Mouse (Mus musculus): Measurements from ENCODE around the gene Ccs. TPM values are rescaled to one million over a fixed set of nuclear protein-coding genes. Genes with fewer than 3 reads are reported as not detected.

Ccs gene
- polyA plus RNA-seq, 1 experiment from 2014 or later: 52.8 TPM

DNA sequence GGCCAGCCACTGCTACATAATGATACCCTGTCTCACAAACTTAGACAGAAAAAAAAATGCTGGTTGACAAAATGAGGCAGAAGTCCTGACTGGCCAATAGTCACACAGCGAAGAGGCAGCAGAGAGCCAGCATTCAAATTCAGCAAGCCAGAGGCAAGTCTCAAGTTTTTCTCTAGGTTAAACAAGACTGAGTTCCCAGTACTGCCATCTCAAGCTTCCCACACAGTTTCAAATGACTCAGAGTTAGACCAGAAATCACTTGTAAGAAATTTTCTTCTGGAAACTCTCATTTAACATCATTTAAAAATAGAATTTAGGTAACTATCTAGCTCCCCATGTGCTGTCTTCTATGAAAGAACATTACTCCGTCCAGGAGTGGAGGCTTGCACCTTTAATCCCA lies 41.3 kb downstream of the Ccs start:
- 0 out of 2 replicates have a peak, but pooled peaks cover 15% of the 10 kb centered on the region for H3K4me1 ChIP-seq
- peaks cover 71% of the 10 kb centered on the region for H3K36me3 ChIP-seq (replicated peaks)
- H3K9me3 ChIP-seq: no peaks in the 10 kb centered on the region
- H3K27ac ChIP-seq (replicated peaks): no peak overlapping the region
- no peaks in the 10 kb centered on the region for H3K27me3 ChIP-seq (replicated peaks; ENCODE audit: low read depth, poor library complexity, severe bottlenecking)
- 95% methylated on average over 2 of the region's 2 CpGs for WGBS
- H3K4me3 ChIP-seq: no peak overlapping the region
- DNase-seq (ENCODE audit: low spot score): no peak

DNA sequence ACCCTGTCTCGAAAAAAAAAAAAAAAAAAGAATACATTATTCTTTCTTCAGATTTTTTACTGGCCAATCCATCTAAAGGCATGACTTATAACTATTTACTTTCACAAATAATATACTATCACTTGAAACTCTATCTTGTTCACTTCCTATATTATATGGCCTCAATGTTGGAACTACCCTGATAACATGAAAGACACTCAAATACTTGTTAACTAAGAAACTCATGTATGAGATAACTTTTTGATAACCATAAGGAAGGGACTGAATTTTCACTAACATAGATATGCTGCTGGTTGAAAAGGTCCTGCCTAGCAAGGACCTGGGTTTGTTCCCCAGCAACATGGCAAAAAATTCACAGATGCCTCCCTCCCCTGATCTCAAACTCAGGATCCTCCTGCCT lies 43.2 kb downstream of the Ccs start:
- Histone ChIP-seq H3K9me3 (no peaks in the 10 kb centered on the region), H3K27ac (replicated peaks) (no peak overlapping the region), H3K27me3 (replicated peaks; ENCODE audit: low read depth, poor library complexity, severe bottlenecking) (no peaks in the 10 kb centered on the region), H3K36me3 (replicated peaks) (peaks cover 65% of the 10 kb centered on the region), H3K4me1 (peaks cover 29% of the 10 kb centered on the region), H3K4me3 (no peak overlapping the region)
- 67% methylated on average over 1 of the region's 1 CpGs for WGBS
- DNase-seq (ENCODE audit: low spot score): no peak

DNA sequence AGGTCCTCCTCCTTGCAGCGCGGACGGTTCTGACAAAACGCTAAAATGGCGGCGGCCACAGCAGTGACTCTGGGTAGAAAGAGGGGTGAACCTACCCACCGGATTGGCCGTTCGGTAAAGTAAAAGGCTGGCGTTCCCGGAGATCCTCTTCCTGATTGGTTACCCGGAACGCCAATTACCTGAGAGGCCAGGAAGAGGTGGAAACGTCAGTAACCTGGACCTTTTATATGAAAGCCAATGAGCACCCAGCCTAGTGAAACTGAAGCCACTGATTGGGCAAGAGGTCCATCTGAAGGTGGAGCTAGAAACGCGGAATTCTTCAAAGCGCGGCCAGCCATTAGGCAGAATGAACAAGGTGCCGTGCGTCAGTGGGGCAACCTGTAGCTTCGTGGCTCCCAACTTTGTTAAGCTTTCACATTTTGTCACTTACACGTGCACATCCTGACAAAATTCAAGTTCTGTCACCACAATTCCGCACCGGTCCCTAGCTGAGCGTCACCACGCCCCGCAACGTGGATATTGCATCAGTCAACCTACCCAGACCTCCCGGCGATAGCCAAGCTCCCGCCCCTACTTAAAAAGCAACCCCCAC lies 45.2 kb downstream of the Ccs start, which contains the start of gene Rbm4:
Gene Rbm4, minus strand, starts transcription at position 71 of the 592 bp plus-strand sequence.
- Histone ChIP-seq H3K27me3 (replicated peaks; ENCODE audit: low read depth, poor library complexity, severe bottlenecking) (no peaks in the 10 kb centered on the region), H3K36me3 (replicated peaks) (peaks cover 65% of the 10 kb centered on the region)
- under 1% methylated on average over 31 of the region's 31 CpGs for WGBS

GRCm38 (mm10) chr19:4793281-4793830 lies 45.8 kb downstream of the Ccs start:
- no peaks in the 10 kb centered on the region for H3K27me3 ChIP-seq (replicated peaks; ENCODE audit: low read depth, poor library complexity, severe bottlenecking)
- H3K9me3 ChIP-seq: no peaks in the 10 kb centered on the region
- H3K4me3 ChIP-seq: peak overlapping the region; percentile 81
- no peak for DNase-seq (ENCODE audit: low spot score)
- 2% methylated on average over 16 of the region's 16 CpGs for WGBS
- peaks cover 38% of the 10 kb centered on the region for H3K4me1 ChIP-seq
- peak overlapping the region; percentile 87 for H3K27ac ChIP-seq (replicated peaks)
- peaks cover 65% of the 10 kb centered on the region for H3K36me3 ChIP-seq (replicated peaks)

More for the DNA sequence above, 45.2 kb downstream of the Ccs start, which contains the start of gene Rbm4:
- Histone ChIP-seq H3K27ac (replicated peaks) (peak within 1 kb of the TSS; percentile 87), H3K4me1 (peaks cover 38% of the 10 kb centered on the region), H3K9me3 (no peaks in the 10 kb centered on the region), H3K4me3 (peak within 1 kb of the TSS; percentile 81)
- peak; percentile 95 for DNase-seq (ENCODE audit: low spot score)

GRCm38 (mm10) chr19:4786313-4786712 lies 52.8 kb downstream of the Ccs start:
- DNase-seq (ENCODE audit: low spot score): no peak
- Histone ChIP-seq H3K4me1 (peaks cover 19% of the 10 kb centered on the region), H3K4me3 (no peak overlapping the region), H3K27me3 (replicated peaks; ENCODE audit: low read depth, poor library complexity, severe bottlenecking) (no peaks in the 10 kb centered on the region), H3K27ac (replicated peaks) (no peak overlapping the region), H3K36me3 (replicated peaks) (peaks cover 100% of the 10 kb centered on the region), H3K9me3 (no peaks in the 10 kb centered on the region)
- WGBS: 95% methylated on average over 2 of the region's 2 CpGs

- no peaks in the 10 kb centered on the region for H3K27me3 ChIP-seq (replicated peaks; ENCODE audit: low read depth, poor library complexity, severe bottlenecking)
- 94% methylated on average over 7 of the region's 7 CpGs for WGBS
- no peak overlapping the region for H3K27ac ChIP-seq (replicated peaks)
- DNase-seq (ENCODE audit: low spot score): no peak
- no peaks in the 10 kb centered on the region for H3K9me3 ChIP-seq
- H3K36me3 ChIP-seq (replicated peaks): peaks cover 100% of the 10 kb centered on the region
- no peak overlapping the region for H3K4me3 ChIP-seq
- peaks cover 8% of the 10 kb centered on the region for H3K4me1 ChIP-seq
Observed at GRCm38 (mm10) chr19:4785206-4785605, 53.9 kb downstream of the Ccs start.

DNA sequence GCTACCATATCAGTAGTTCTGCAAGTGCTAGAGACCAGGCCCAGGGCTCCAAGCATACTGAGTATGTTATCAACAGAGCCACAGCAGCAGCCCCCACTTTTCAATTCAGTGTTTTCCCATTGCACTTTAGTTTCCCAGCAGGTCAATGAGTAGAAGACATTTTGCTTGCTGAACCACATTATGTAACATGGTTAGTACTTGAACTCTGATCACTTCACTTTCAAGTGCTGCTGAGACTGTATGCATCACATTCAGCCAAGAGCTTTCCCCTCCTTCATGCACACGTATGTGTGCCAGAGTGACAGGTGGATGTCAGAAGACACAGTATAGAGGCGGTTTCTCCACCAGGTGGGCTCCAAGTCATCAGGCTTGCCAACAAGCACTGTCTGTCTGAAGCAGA lies 56.2 kb downstream of the Ccs start:
- Histone ChIP-seq H3K4me1 (peaks cover 6% of the 10 kb centered on the region; the same call in 1 of the 2 replicates), H3K27me3 (replicated peaks; ENCODE audit: low read depth, poor library complexity, severe bottlenecking) (no peaks in the 10 kb centered on the region), H3K27ac (replicated peaks) (no peak overlapping the region), H3K9me3 (no peaks in the 10 kb centered on the region), H3K4me3 (no peak overlapping the region), H3K36me3 (replicated peaks) (peaks cover 98% of the 10 kb centered on the region)
- WGBS: 93% methylated on average over 2 of the region's 2 CpGs
- DNase-seq (ENCODE audit: low spot score): no peak

Other genes starting within 250 kb of the Ccs start
- gene Lrfn4, start 223.7 kb downstream of the Ccs start, polyA plus RNA-seq (2016; fragmentation: Nextera tagmentation; extraction: Ambion mirVana): 6.8 TPM in 2 replicates
- 75.5 and 82.9 TPM in 2 replicates for gene Rce1, start 213.7 kb downstream of the Ccs start, polyA plus RNA-seq (2016; fragmentation: Nextera tagmentation; extraction: Ambion mirVana)
- 2.0 and 2.6 TPM in 2 replicates for gene Gm960, start 140.7 kb downstream of the Ccs start, polyA plus RNA-seq (2016; fragmentation: Nextera tagmentation; extraction: Ambion mirVana)
- 7.7 and 8.9 TPM in 2 replicates for gene Sptbn2, start 128.2 kb downstream of the Ccs start, polyA plus RNA-seq (2016; fragmentation: Nextera tagmentation; extraction: Ambion mirVana)
- 102 and 114 TPM in 2 replicates for gene Rbm4b, start 82.8 kb downstream of the Ccs start, polyA plus RNA-seq (2016; fragmentation: Nextera tagmentation; extraction: Ambion mirVana)
- 92.1 and 99.5 TPM in 2 replicates for gene Rbm4, start 45.4 kb downstream of the Ccs start, polyA plus RNA-seq (2016; fragmentation: Nextera tagmentation; extraction: Ambion mirVana)
- gene Gm21992, start 27.7 kb downstream of the Ccs start, polyA plus RNA-seq (2016; fragmentation: Nextera tagmentation; extraction: Ambion mirVana): 38.8 and 41.8 TPM in 2 replicates
- gene Rbm14, start 27.7 kb downstream of the Ccs start, polyA plus RNA-seq (2016; fragmentation: Nextera tagmentation; extraction: Ambion mirVana): 134 and 140 TPM in 2 replicates
- gene Ccdc87, start within 50 bp of the Ccs start, polyA plus RNA-seq (2016; fragmentation: Nextera tagmentation; extraction: Ambion mirVana): 0.06 and 0.11 TPM in 2 replicates
- gene Ctsf, start 15.8 kb upstream of the Ccs start, polyA plus RNA-seq (2016; fragmentation: Nextera tagmentation; extraction: Ambion mirVana): 26.9 and 28.0 TPM in 2 replicates
- 5.0 and 6.7 TPM in 2 replicates for gene Actn3, start 38.6 kb upstream of the Ccs start, polyA plus RNA-seq (2016; fragmentation: Nextera tagmentation; extraction: Ambion mirVana)
- 10.3 and 13.3 TPM in 2 replicates for gene Zdhhc24, start 39.3 kb upstream of the Ccs start, polyA plus RNA-seq (2016; fragmentation: Nextera tagmentation; extraction: Ambion mirVana)
- gene Bbs1, start 67.3 kb upstream of the Ccs start, polyA plus RNA-seq (2016; fragmentation: Nextera tagmentation; extraction: Ambion mirVana): 5.8 and 6.1 TPM in 2 replicates
- 194 and 203 TPM in 2 replicates for gene Dpp3, start 89.0 kb upstream of the Ccs start, polyA plus RNA-seq (2016; fragmentation: Nextera tagmentation; extraction: Ambion mirVana)
- 2.6 and 3.1 TPM in 2 replicates for gene Peli3, start 103.8 kb upstream of the Ccs start, polyA plus RNA-seq (2016; fragmentation: Nextera tagmentation; extraction: Ambion mirVana)
- 164 and 165 TPM in 2 replicates for gene Mrpl11, start 122.8 kb upstream of the Ccs start, polyA plus RNA-seq (2016; fragmentation: Nextera tagmentation; extraction: Ambion mirVana)
- gene Npas4, start 151.0 kb upstream of the Ccs start, polyA plus RNA-seq (2016; fragmentation: Nextera tagmentation; extraction: Ambion mirVana): not detected in 2 replicates
- gene Slc29a2, start 184.5 kb upstream of the Ccs start, polyA plus RNA-seq (2016; fragmentation: Nextera tagmentation; extraction: Ambion mirVana): 7.1 and 8.5 TPM in 2 replicates
- 34.7 and 36.1 TPM in 2 replicates for gene B4gat1, start 199.5 kb upstream of the Ccs start, polyA plus RNA-seq (2016; fragmentation: Nextera tagmentation; extraction: Ambion mirVana)
- 3.1 and 4.2 TPM in 2 replicates for gene AC124502.3, start 199.6 kb upstream of the Ccs start, polyA plus RNA-seq (2016; fragmentation: Nextera tagmentation; extraction: Ambion mirVana)
- 72.6 and 82.4 TPM in 2 replicates for gene Brms1, start 202.0 kb upstream of the Ccs start, polyA plus RNA-seq (2016; fragmentation: Nextera tagmentation; extraction: Ambion mirVana)
- 2.4 and 3.2 TPM in 2 replicates for gene Rin1, start 211.1 kb upstream of the Ccs start, polyA plus RNA-seq (2016; fragmentation: Nextera tagmentation; extraction: Ambion mirVana)
- 32.3 and 37.0 TPM in 2 replicates for gene Cd248, start 228.7 kb upstream of the Ccs start, polyA plus RNA-seq (2016; fragmentation: Nextera tagmentation; extraction: Ambion mirVana)
- 1.4 and 1.9 TPM in 2 replicates for gene Tmem151a, start 246.2 kb upstream of the Ccs start, polyA plus RNA-seq (2016; fragmentation: Nextera tagmentation; extraction: Ambion mirVana)
- 70.5 and 73.4 TPM in 2 replicates for gene Yif1a, start 249.2 kb upstream of the Ccs start, polyA plus RNA-seq (2016; fragmentation: Nextera tagmentation; extraction: Ambion mirVana)